Mouse (Mus musculus) adrenal gland, postnatal 25 days (tissue): ENCODE measurements around the gene Ecsit. TPM values are rescaled to one million over a fixed set of nuclear protein-coding genes. Genes with fewer than 3 reads are reported as not detected.
"Not testable (repeated sequence)": the region's sequence is repeated elsewhere in the genome, so short reads cannot be mapped to it uniquely, and the experiment has no call there.

Experiments used
- DNase-seq: peaks from one replicate; pipeline ENCODE4 v3.0.0; 2021; ENCODE audit warnings: mixed read lengths
- total RNA-seq: library from RNA; stranded (reverse); gene quantifications from 2 replicates; pipeline ENCODE4 v1.2.3, GENCODE M21; 2021

Ecsit gene
- total RNA-seq, 1 experiment from 2014 or later = 45.7 TPM

- peak; percentile 54 for DNase-seq
Measured at GRCm38 (mm10) chr9:22089986-22090385, 4.7 kb upstream of the Ecsit start.

DNA sequence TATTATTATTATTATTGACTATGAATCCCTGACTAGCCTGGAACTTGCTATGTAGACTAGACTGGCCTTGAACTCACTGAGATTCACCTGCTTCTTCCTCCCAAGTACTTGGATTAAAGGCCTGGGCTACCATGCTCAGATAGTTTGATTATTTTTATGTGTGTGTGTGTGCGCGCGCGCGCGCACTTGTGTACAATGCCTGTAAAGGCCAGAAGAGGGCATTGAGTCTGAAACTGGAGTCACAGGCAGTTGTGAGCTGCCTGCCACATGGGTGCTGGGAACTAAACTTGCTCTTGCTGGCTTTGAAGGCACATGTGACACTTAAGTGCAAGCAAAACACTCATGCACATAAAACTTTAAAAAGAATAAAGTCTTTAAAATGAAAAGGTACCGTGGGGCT lies 4.0 kb upstream of the Ecsit start:
- DNase-seq = no peak

- no peak for DNase-seq
Measured at GRCm38 (mm10) chr9:22087034-22087618, 1.9 kb upstream of the Ecsit start.

DNA sequence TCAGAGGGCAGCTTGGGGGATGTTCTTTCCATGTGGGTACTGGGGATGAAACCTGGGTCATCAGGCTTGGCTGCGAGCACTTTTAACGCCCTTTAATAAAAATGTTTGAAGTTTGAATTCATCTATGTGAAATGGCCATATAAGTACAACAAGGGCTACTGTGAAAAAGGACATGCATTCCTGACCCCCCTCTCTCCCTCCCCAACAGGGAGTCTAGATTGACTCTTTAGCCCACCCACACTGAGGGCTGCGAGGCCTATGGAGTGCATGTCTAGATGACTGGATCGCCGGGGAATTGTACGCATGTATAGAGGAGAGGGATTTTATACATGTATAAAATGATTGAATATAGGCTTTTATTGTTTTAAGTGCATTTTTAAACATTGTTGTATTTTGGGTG lies 774 bp upstream of the Ecsit start:
- no peak for DNase-seq

DNA sequence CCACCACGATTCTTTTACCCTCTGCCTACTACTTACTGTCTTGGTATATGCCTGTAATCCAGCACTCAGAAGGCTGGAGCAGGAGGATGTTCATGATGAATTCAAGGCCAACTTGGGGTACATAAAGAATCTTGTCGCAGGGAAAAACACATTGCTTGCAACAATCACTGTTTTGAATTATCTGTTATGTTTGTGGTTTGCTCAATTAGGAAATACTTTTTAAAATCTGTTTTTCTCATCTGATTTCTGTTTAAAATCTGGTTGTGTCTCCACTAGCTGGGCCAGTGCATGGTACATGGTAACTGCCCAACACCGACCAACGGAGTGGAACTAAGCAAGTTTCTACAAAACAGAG lies 594 bp downstream of the Ecsit start:
- DNase-seq = no peak

DNA sequence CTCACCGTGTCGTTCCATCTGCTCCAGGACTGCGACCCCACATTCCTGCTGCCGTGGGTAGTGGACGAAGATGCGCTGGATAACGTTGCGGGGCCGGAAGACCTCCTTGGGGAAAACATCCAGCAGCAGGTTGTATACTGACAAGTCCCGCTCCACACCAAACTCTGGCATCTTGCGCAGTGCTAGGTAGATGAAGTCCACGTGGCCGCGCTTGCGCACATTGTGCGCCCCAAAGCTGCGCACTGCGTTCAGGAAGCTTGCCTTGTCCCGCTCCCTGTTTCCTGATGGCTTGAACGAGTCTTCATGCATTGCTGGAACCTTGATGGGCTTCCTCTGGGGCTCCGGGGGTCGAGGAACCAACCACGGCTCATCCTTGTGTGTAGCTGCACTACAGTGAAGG lies 9.0 kb downstream of the Ecsit start:
- no peak for DNase-seq

DNA sequence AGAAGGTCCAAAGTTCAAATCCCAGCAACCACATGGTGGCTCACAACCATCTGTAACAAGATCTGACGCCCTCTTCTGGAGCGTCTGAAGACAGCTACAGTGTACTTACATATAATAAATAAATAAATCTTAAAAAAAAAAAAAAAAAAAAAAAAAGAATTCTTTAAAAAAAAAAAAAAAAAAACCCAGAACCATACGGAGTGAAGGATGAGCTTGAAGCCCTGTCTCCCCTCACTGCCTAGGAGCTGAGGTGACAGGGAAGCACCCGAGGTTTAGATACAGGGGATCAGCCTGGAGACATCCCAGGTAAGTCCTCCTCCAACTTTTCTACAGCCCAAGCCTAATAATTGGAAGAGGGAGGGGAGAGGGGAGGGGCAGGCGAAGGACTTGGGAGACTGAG lies 9.5 kb downstream of the Ecsit start:
- DNase-seq = not testable (repeated sequence)

DNA sequence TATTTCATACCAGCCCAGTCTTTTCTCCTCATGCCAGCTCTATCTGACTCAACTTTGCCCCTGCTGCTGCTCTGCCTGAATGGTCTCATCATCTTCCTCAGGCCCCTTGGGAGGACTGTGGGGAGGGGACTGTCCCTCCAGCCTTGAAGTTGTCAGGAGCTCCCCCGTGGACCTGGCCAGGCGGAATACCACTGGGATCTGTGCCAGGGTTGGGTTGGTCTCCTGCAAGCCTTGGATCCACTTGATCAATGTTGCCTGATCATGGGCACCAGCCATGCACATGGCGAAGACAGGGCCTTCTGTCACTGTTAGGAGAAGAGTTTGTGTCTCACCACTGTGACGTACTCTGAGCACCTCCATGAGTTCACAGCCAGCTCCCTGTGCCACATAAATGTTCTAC lies 13.0 kb downstream of the Ecsit start:
- no peak for DNase-seq

GRCm38 (mm10) chr9:22070791-22071573 lies 14.3 kb downstream of the Ecsit start, which contains the start of the genes Gm49318 and Zfp653:
Gene Gm49318, minus strand, starts transcription at chr9:22071259.
Gene Zfp653, minus strand, starts transcription at chr9:22071376.
- DNase-seq = peak; percentile 97

- DNase-seq = no peak
Measured at GRCm38 (mm10) chr9:22069881-22070553, 15.2 kb downstream of the Ecsit start.

- no peak for DNase-seq
Measured at GRCm38 (mm10) chr9:22067195-22067594, 18.0 kb downstream of the Ecsit start.

DNA sequence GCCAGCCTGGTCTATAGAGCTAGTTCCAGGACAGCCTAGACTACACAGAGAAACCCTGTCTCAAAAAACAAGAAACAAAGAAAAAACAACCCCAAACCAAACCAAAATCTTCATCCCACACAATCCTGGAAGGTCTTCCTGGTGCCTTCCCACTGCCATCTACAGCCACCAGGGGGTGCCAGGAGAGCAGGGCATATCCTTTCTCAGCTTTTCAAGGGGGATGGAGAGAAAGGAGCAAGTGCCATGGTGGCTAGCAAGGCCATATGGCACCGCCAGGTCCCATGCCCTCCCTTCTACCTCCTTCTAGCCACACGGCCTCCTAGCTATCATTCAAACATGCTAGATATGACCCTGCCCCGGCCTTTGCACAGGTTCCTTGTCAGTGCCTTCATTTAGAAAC lies 18.8 kb downstream of the Ecsit start:
- peak; percentile 77 for DNase-seq

GRCm38 (mm10) chr9:22065642-22066041 lies 19.6 kb downstream of the Ecsit start:
- DNase-seq = no peak

- DNase-seq = no peak
Measured at GRCm38 (mm10) chr9:22064341-22064740, 20.9 kb downstream of the Ecsit start.

DNA sequence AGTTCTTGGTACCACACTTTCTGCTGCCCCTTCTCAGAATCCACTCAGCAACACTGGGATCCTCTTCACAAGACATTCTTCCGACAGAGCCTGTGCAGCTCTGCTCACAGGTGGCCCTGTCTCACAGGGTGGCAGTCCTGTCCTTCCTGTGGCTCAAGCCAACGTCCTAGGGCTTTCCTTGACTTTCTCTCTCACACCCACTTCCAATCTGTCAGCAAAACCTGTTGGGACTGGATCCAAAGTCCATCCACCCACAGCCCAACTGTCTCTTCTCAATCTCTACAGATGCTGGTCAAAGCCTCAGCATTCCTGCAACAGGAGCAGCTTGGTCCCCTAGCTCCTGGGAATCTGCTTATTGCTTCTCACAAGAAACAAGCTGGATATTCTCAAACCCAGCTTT lies 23.9 kb downstream of the Ecsit start:
- DNase-seq = no peak

DNA sequence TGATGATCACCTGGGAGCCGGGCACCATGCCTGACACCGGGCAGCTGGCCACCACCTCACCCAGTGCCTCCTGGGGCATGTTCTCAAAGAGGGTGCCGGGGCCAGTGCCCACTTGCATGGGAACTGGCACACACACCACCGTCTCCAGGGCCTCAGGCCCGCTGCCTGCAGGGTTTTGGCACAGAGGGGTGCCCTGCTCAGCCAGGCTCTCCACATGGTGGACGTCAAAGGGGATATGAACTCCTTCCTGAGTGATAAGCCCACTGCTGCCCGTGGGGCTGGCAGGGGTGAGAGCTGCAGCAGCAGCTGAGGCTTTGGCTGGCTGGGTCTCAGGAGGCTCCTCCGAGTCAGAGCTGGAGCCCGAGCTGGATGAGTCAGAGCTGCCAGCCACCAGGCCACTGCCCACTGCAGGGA lies 27.2 kb downstream of the Ecsit start:
- peak; percentile 29 for DNase-seq

DNA sequence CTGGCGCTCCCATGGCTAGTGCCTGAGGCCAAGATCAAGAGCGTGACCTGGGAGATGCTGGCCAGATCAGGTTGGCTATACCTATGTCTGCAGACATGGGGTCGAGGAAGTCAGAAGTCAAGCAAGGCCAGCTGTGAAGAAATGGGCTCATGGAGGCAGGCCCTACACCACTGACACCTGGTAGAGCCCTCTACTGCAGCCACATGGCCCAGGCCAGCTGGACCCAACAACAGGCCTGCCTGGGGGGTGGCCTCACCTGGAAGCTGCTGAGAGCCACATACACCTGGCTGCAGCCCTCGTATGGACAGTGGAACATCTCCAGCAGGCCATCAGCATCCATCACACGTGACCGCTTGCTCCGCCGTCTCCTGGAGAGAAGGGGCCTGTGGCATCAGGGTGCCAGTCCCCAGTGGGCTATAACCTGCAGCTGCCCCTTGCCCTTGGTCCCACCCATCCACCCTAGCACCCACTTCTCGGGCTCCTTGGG lies 28.2 kb downstream of the Ecsit start:
- DNase-seq = no peak

GRCm38 (mm10) chr9:22056303-22056910 lies 28.8 kb downstream of the Ecsit start:
- no peak for DNase-seq

DNA sequence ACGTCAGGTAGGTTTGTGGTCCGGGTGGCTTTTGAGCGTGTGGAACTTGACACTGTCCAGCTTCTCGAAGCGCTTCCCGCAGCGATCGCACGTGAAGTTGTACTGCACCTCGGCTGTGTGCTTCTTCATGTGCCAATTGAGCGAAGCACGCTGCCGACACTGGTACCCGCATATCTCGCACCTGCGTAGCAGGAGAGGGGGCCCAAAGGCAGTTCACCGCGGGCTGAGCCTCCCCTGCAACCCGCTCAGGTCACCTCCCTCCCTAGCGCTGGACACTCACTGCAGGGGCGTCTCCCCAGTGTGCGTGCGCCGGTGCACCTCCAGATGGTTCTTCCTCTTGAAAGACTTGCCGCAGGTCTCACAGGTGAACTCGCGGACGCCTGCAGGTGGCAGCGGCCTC lies 29.5 kb downstream of the Ecsit start:
- no peak for DNase-seq

DNA sequence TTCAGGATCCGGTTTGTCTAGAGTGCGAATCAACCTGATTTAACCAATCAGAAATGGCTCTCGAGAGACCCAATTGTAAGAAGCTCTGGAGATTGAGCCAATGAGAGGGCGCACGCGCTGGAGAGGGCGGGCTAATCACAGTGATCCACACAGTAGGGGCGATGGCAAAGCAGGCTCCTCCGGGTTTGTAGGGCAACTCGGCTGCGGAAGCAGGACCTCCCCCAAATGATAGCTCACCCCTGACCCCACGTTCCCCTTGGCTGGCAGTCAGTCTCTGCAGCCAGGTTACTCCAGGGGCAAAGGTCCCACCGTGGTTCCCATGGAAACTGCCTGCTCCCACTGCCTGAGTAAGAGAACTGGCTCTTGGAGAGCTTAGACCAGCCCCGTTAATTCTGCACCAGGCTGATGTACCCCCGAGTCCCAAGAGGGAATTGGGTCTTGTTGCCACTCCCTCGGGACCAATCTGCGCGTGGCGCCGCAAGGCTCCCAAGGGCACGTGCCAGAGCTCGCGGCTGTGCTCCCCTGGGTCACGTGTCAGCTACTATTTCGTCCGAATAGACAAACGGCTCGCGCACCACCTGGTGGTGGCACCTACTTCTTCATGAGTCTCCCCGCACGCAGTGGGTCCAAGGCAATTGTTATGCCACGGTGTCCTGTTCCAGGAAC lies 30.7 kb downstream of the Ecsit start:
- peak; percentile 78 for DNase-seq

GRCm38 (mm10) chr9:22053657-22054056 lies 31.6 kb downstream of the Ecsit start:
- no peak for DNase-seq

- DNase-seq = peak; percentile 47
Measured at GRCm38 (mm10) chr9:22051958-22052254, 33.3 kb downstream of the Ecsit start, which contains the start of gene Elavl3. Gene Elavl3, minus strand, starts transcription at chr9:22052023.
